Mouse (Mus musculus) layer of hippocampus, adult 2 months (tissue): ENCODE measurements around the gene Ano4. TPM values are rescaled to one million over a fixed set of nuclear protein-coding genes. Genes with fewer than 3 reads are reported as not detected.

Experiments
- DNase-seq, 2 experiments: peaks; one replicate each; pipeline ENCODE4 v3.0.0; 2022; ENCODE audit warnings: low spot score in 2 of 2
- H3K27ac ChIP-seq: fragments of 200-600 bp; 2 replicates; pipeline ENCODE4 v1.8.1; 2022
- H3K4me3 ChIP-seq: fragments of 200-600 bp; 2 replicates; pipeline ENCODE4 v1.8.1; 2022; ENCODE audit warnings: mild to moderate bottlenecking
- CTCF ChIP-seq: fragments of 200-600 bp; conservative IDR thresholded peaks from 2 replicates; pipeline ENCODE4 v1.8.1; 2022; ENCODE audit warnings: antibody characterized with exemption, mild to moderate bottlenecking, moderate library complexity
- total RNA-seq, 2 experiments: library from RNA; stranded (reverse); gene quantifications; 2 replicates each; pipeline ENCODE4 v1.2.3; 2021

The Ano4 gene
- total RNA-seq, 2 experiments from 2014 or later: 17.5 to 19.7 TPM

GRCm38 (mm10) chr10:88949649-88950296 lies 394.8 kb downstream of the Ano4 start:
- Histone ChIP-seq H3K4me3 (no peak overlapping the region), H3K27ac (no peak overlapping the region)
- DNase-seq: no peak
- no peak for TF ChIP-seq CTCF

Other genes with a start within 250 kb of the Ano4 start
- 1 to 10 TPM; 1.9 to 2.0 TPM for gene Gas2l3, start 99.2 kb upstream of the Ano4 start, total RNA-seq
- gene Nr1h4, start 188.8 kb upstream of the Ano4 start, total RNA-seq: under 1 TPM in 1 of 2 experiments, not detected in 1; 0.25 TPM